Mouse (Mus musculus): ENCODE measurements around the gene Macrod2. TPM values are rescaled to one million over a fixed set of nuclear protein-coding genes. Genes with fewer than 3 reads are reported as not detected.
"Not testable (repeated sequence)": the region's sequence is repeated elsewhere in the genome, so short reads cannot be mapped to it uniquely, and the experiment has no call there.

The Macrod2 gene
- total and polyA plus RNA-seq, 2 experiments from 2014 or later = 37.3 to 67.2 TPM

DNA sequence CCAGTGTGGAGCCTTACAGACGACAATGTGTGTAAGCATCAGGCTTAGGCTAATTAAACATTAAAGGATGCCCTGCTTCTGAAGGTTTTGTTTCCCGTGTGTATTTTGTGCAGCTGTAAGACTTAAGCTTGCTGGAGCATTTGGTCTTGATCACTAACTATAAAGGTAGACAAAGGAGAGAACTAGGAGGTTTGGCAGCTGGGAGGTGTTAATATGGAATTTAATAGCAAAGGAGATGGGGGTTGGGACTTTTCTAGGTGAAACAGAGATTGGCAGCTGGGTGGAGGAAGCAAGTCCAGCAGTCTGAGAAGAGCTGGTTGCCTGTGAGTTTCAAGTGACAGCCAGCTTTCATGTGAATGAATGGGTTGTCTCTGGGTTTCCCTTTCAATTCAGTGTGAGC, 310.2 kb downstream of the Macrod2 start:
- Histone ChIP-seq H3K9ac (replicated peaks; ENCODE audit: low read length, poor library complexity, severe bottlenecking) (no peak overlapping the region), H3K27me3 (ENCODE audit: insufficient read depth, low read length) (no peaks in the 10 kb centered on the region), H3K27ac (ENCODE audit: low read depth, low read length) (no peak overlapping the region), H3K4me1 (ENCODE audit: insufficient read depth, low read length) (no peaks in the 10 kb centered on the region), H3K36me3 (ENCODE audit: insufficient read depth, low read length) (no peaks in the 10 kb centered on the region), H3K4me3 (ENCODE audit: low read depth, low read length) (no peak overlapping the region), H3K9me3 (ENCODE audit: low read length) (no peaks in the 10 kb centered on the region), H3K4me2 (ENCODE audit: low read depth, low read length, poor library complexity, severe bottlenecking) (no peak overlapping the region)
- ATAC-seq (ENCODE audit: low FRiP score) (no peak), DNase-seq (ENCODE audit: low spot score) (peak; percentile 4)
- WGBS = 8% methylated on average over 2 of the region's 2 CpGs
- no peak for TF ChIP-seq CTCF (IDR thresholded peaks at IDR 0.05)

DNA sequence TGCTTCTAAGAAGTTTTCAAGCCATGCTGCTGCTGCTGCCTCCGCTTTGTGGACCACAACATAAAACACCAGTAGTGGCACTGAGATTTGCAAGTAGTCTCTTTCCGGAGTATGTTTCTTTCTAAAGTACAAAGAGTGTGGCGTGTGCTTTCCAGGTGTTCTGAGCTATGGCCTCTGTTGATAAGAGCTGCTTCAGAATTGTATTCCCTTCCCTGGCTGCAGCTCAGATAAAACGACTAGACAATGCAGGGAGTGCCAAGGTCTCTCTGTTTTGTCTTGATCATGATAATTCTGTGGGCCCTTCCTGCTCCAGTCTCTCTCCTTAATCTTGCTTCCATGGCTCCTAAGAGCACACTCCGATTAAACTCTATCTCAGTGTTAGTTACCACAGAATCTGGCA, 312.4 kb downstream of the Macrod2 start:
- TF ChIP-seq CTCF (IDR thresholded peaks at IDR 0.05) = no peak
- Histone ChIP-seq H3K4me1 (ENCODE audit: insufficient read depth, low read length) (no peaks in the 10 kb centered on the region), H3K4me2 (ENCODE audit: low read depth, low read length, poor library complexity, severe bottlenecking) (no peak overlapping the region), H3K36me3 (ENCODE audit: insufficient read depth, low read length) (no peaks in the 10 kb centered on the region), H3K9me3 (ENCODE audit: low read length) (no peaks in the 10 kb centered on the region), H3K27me3 (ENCODE audit: insufficient read depth, low read length) (no peaks in the 10 kb centered on the region), H3K27ac (ENCODE audit: low read depth, low read length) (no peak overlapping the region), H3K4me3 (ENCODE audit: low read depth, low read length) (no peak overlapping the region), H3K9ac (replicated peaks; ENCODE audit: low read length, poor library complexity, severe bottlenecking) (no peak overlapping the region)
- 77% methylated on average over 5 of the region's 5 CpGs for WGBS
- DNase-seq (ENCODE audit: low spot score) (no peak), ATAC-seq (ENCODE audit: low FRiP score) (no peak)

DNA sequence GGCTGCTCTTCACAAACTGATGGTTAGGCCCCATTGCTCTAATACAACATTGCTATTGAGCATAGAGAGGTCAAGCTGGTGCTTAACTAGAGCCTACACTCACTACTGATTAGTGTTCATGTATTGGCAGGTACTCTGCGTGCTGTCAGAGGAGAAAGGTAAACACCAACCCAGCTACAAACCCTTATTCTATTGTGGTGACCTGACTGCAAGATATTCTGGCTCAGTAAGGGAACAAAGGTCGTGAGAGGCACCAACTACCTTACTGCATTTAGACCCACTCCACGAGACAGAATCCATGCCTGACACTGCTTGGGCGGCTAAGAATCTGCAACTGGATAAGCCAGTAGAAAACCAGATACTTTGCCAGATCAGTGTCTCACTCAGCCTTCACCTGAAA, 320.7 kb downstream of the Macrod2 start:
- 89% methylated on average over 4 of the region's 4 CpGs for WGBS

DNA sequence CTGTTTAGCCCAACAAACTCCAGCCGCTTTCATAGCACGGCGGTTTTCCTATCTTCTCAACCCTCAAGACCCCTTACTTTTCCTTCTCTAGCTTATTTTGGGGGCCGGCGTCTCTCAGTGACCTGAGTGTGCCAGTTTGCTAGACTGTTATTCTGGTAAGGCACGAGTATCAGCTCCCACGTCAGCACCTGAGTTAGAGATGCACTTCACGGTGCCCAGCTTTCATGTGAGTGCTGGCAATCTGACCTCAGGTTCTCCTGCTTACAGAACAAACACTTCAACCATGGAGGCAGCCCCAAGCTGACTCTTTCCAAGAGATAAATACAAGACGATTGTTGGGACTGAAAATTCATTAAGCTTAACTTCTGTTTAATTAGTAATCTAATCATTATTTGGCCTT, 322.3 kb downstream of the Macrod2 start:
- H3K4me2 ChIP-seq (ENCODE audit: low read depth, low read length, poor library complexity, severe bottlenecking) = no peak overlapping the region
- H3K9me3 ChIP-seq (ENCODE audit: low read length) = no peaks in the 10 kb centered on the region
- ATAC-seq (ENCODE audit: low FRiP score) (no peak), DNase-seq (ENCODE audit: low spot score) (no peak)
- no peak overlapping the region for H3K9ac ChIP-seq (replicated peaks; ENCODE audit: low read length, poor library complexity, severe bottlenecking)
- H3K27me3 ChIP-seq (ENCODE audit: insufficient read depth, low read length) = no peaks in the 10 kb centered on the region
- H3K4me3 ChIP-seq (ENCODE audit: low read depth, low read length) = no peak overlapping the region
- no peak for TF ChIP-seq CTCF (IDR thresholded peaks at IDR 0.05)
- H3K36me3 ChIP-seq (ENCODE audit: insufficient read depth, low read length) = no peaks in the 10 kb centered on the region
- no peaks in the 10 kb centered on the region for H3K4me1 ChIP-seq (ENCODE audit: insufficient read depth, low read length)
- H3K27ac ChIP-seq (ENCODE audit: low read depth, low read length) = no peak overlapping the region
- 89% methylated on average over 9 of the region's 9 CpGs for WGBS

More for the DNA sequence above, 320.7 kb downstream of the Macrod2 start:
- no peak for TF ChIP-seq CTCF (IDR thresholded peaks at IDR 0.05)
- Histone ChIP-seq H3K9me3 (ENCODE audit: low read length) (no peaks in the 10 kb centered on the region), H3K27me3 (ENCODE audit: insufficient read depth, low read length) (no peaks in the 10 kb centered on the region), H3K4me2 (ENCODE audit: low read depth, low read length, poor library complexity, severe bottlenecking) (no peak overlapping the region), H3K36me3 (ENCODE audit: insufficient read depth, low read length) (no peaks in the 10 kb centered on the region), H3K9ac (replicated peaks; ENCODE audit: low read length, poor library complexity, severe bottlenecking) (no peak overlapping the region), H3K4me3 (ENCODE audit: low read depth, low read length) (no peak overlapping the region), H3K4me1 (ENCODE audit: insufficient read depth, low read length) (no peaks in the 10 kb centered on the region), H3K27ac (ENCODE audit: low read depth, low read length) (no peak overlapping the region)
- ATAC-seq (ENCODE audit: low FRiP score) (no peak), DNase-seq (ENCODE audit: low spot score) (no peak)

GRCm38 (mm10) chr2:140732616-140733183, 337.6 kb downstream of the Macrod2 start:
- WGBS = 50% methylated on average over 6 of the region's 6 CpGs
- no peak overlapping the region for H3K27ac ChIP-seq (ENCODE audit: low read depth, low read length)
- TF ChIP-seq CTCF (IDR thresholded peaks at IDR 0.05) = no peak
- ATAC-seq (ENCODE audit: low FRiP score) (no peak), DNase-seq (ENCODE audit: low spot score) (no peak)
- no peaks in the 10 kb centered on the region for H3K36me3 ChIP-seq (ENCODE audit: insufficient read depth, low read length)
- H3K9ac ChIP-seq (replicated peaks; ENCODE audit: low read length, poor library complexity, severe bottlenecking) = no peak overlapping the region
- H3K4me3 ChIP-seq (ENCODE audit: low read depth, low read length) = no peak overlapping the region
- H3K27me3 ChIP-seq (ENCODE audit: insufficient read depth, low read length) = no peaks in the 10 kb centered on the region
- no peaks in the 10 kb centered on the region for H3K9me3 ChIP-seq (ENCODE audit: low read length)
- H3K4me2 ChIP-seq (ENCODE audit: low read depth, low read length, poor library complexity, severe bottlenecking) = no peak overlapping the region
- H3K4me1 ChIP-seq (ENCODE audit: insufficient read depth, low read length) = no peaks in the 10 kb centered on the region

GRCm38 (mm10) chr2:140740511-140740910, 345.4 kb downstream of the Macrod2 start:
- H3K9me3 ChIP-seq (ENCODE audit: low read length) = no peaks in the 10 kb centered on the region
- 91% methylated on average over 5 of the region's 5 CpGs for WGBS
- no peak overlapping the region for H3K4me2 ChIP-seq (ENCODE audit: low read depth, low read length, poor library complexity, severe bottlenecking)
- H3K9ac ChIP-seq (replicated peaks; ENCODE audit: low read length, poor library complexity, severe bottlenecking) = no peak overlapping the region
- DNase-seq (ENCODE audit: low spot score) (no peak), ATAC-seq (ENCODE audit: low FRiP score) (no peak)
- H3K27me3 ChIP-seq (ENCODE audit: insufficient read depth, low read length) = no peaks in the 10 kb centered on the region
- H3K36me3 ChIP-seq (ENCODE audit: insufficient read depth, low read length) = no peaks in the 10 kb centered on the region
- H3K27ac ChIP-seq (ENCODE audit: low read depth, low read length) = no peak overlapping the region
- no peak for TF ChIP-seq CTCF (IDR thresholded peaks at IDR 0.05)
- no peaks in the 10 kb centered on the region for H3K4me1 ChIP-seq (ENCODE audit: insufficient read depth, low read length)
- no peak overlapping the region for H3K4me3 ChIP-seq (ENCODE audit: low read depth, low read length)

DNA sequence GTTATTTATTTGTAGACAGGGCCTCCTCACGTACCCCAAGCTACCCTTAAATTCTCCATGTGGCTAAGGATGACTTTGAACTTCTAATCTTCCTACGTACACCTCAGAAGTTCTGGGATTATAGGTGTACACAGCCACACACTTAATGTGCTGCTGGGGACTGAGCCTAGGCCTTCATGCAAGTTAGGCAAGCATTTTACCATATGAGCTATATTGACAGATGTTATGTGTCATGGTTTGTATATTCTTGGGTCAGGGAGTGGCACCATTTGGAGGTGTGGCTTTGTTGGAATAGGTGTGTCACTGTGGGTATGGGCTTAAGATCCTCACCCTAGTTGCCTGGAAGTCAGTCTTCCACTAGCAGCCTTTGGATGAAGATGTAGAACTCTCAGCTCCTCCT, 347.8 kb downstream of the Macrod2 start:
- not testable (repeated sequence) for H3K36me3 ChIP-seq (ENCODE audit: insufficient read depth, low read length); H3K9ac ChIP-seq (replicated peaks; ENCODE audit: low read length, poor library complexity, severe bottlenecking); H3K4me1 ChIP-seq (ENCODE audit: insufficient read depth, low read length); H3K9me3 ChIP-seq (ENCODE audit: low read length); DNase-seq (ENCODE audit: low spot score); H3K27me3 ChIP-seq (ENCODE audit: insufficient read depth, low read length); ATAC-seq (ENCODE audit: low FRiP score); H3K4me2 ChIP-seq (ENCODE audit: low read depth, low read length, poor library complexity, severe bottlenecking); H3K4me3 ChIP-seq (ENCODE audit: low read depth, low read length); H3K27ac ChIP-seq (ENCODE audit: low read depth, low read length)
- 84% methylated on average over 2 of the region's 2 CpGs for WGBS

All from midbrain, postnatal 0 days (tissue).